Mouse (Mus musculus): Measurements from ENCODE around the gene Crebzf. TPM values are rescaled to one million over a fixed set of nuclear protein-coding genes. Genes with fewer than 3 reads are reported as not detected.

Crebzf gene
- 10 to 100 TPM; 20.0 to 30.5 TPM for total RNA-seq (2021)
- long read RNA-seq, experiment 1, transcript Crebzf-201 (1 exons, 3,376 nt), result major isoform, 18 of 42 reads
- long read RNA-seq, experiment 1, transcript Crebzf-205 (2 exons, 1,380 nt), result minor isoform, 15 of 42 reads
- long read RNA-seq, experiment 1, transcript Crebzf-207 (4 exons, 873 nt), result minor isoform, 5 of 42 reads
- long read RNA-seq, experiment 1, partial matches to known transcripts, result 0 of 42 reads
- long read RNA-seq, experiment 1, other reads (novel, unspliced or antisense), result 0 of 42 reads
- long read RNA-seq, experiment 2, transcript Crebzf-201 (1 exons, 3,376 nt), result major isoform, 9 of 18 reads
- long read RNA-seq, experiment 2, partial matches to known transcripts, result 1 of 18 reads
- long read RNA-seq, experiment 2, other reads (novel, unspliced or antisense), result 1 of 18 reads

- peak; percentile 92 for DNase-seq
These were observed at the start of gene Crebzf for GRCm38 (mm10) chr7:90442518-90443080. Gene Crebzf, plus strand, starts transcription at chr7:90442729.

- DNase-seq, result no peak
These were observed 47.5 kb upstream of the Crebzf start for GRCm38 (mm10) chr7:90395073-90395472.

GRCm38 (mm10) chr7:90395928-90396327 lies 46.6 kb upstream of the Crebzf start:
- no peak for DNase-seq

- peak; percentile 63 for DNase-seq
These were observed 32.6 kb upstream of the Crebzf start for GRCm38 (mm10) chr7:90409934-90410333.

- DNase-seq, result peak; percentile 71
These were observed 16.2 kb upstream of the Crebzf start, which contains the start of gene Ccdc89 for GRCm38 (mm10) chr7:90426020-90427001. Gene Ccdc89, plus strand, starts transcription at chr7:90426577.

- DNase-seq, result no peak
These were observed 15.5 kb upstream of the Crebzf start for GRCm38 (mm10) chr7:90427006-90427405.

GRCm38 (mm10) chr7:90432221-90432620 lies 10.3 kb upstream of the Crebzf start:
- no peak for DNase-seq

GRCm38 (mm10) chr7:90440044-90440443 lies 2.5 kb upstream of the Crebzf start:
- no peak for DNase-seq

DNA sequence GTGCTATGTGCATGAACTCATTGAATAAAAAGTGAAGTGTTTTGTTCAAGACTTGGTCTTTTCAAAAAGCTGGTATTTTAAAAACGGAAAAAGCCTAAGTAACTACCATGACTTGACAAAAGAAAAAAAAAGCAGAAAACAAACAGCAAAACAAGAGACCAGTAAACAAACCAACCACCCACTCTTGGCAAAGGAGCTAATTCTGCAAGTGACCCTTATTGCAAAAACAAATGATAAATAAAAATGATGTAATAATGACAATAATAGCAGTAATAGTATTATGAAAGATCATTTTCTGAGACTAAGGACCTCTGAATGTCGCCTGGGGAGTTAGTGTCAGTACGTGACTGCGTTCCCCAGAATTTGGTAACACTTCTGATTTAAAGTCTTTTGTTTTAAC lies 459 bp upstream of the Crebzf start:
- no peak for DNase-seq

DNA sequence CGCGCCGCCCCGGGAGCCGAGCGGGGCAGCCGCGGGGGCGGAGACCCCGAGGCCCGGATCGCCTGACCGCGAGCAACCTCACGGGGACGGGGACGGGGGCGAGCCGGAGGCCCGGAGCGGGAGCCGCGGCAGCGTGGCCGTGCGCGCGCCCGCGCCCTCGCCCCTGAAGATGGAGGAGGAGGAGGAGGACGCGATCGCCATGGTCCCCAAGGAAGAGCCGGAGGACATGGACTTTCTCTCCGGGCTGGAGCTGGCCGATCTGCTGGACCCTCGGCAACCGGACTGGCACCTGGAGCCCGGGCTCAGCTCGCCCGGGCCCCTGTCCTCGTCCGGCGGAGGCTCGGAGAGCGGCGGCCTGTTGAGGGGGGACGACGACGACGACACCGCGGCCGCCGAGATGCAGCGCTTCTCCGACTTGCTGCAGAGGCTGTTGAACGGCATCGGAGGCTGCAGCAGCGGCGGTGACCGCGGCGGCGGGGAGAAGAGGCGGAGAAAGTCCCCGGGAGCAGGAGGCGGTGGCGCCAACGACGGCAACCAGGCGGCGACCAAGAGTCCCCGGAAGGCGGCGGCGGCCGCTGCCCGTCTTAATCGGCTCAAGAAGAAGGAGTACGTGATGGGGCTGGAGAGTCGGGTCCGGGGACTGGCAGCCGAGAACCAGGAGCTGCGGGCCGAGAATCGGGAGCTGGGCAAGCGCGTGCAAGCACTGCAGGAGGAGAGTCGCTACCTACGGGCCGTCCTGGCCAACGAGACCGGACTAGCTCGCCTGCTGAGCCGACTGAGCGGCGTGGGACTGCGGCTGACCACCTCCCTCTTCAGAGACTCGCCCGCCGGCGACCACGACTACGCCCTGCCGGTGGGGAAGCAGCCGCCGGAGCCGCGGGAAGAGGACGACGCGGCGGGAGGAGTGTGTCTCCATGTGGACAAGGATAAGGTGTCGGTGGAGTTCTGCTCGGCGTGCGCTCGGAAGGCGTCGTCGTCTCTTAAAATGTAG lies 867 bp downstream of the Crebzf start:
- peak; percentile 75 for DNase-seq

- DNase-seq, result no peak
These were observed 1.7 kb downstream of the Crebzf start for GRCm38 (mm10) chr7:90444206-90444605.

DNA sequence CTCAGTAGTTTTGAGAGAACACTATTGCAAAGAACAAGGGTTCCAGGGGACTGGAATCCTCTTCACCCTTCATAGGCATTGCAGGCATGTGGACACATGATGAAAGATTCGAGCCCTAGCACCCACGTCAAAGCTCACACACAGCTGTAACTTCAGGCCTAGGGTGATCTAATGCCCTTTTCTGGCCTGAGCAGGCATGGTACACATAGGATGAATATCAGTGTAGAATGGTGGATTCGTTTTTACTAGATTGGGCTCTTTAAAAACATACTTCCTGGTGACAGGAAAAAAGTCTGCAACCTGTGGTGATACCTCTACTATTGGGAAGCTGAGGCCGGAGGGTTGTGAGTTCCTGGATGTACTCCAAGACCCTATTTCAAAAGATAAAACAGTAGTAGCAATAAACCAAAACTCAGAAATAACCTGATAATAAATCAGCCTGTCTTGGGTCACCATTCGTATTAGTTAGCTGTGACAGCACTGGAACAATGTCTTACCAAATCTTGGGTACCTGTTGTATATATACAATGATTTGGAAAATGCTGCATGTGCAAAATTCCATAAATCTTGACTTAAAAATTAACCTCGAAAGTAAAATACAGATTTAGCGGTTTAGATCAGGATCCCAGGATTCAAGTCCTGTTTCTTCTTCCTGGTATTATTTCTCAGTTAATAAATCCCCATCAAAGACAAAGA lies 13.8 kb downstream of the Crebzf start:
- no peak for DNase-seq

DNA sequence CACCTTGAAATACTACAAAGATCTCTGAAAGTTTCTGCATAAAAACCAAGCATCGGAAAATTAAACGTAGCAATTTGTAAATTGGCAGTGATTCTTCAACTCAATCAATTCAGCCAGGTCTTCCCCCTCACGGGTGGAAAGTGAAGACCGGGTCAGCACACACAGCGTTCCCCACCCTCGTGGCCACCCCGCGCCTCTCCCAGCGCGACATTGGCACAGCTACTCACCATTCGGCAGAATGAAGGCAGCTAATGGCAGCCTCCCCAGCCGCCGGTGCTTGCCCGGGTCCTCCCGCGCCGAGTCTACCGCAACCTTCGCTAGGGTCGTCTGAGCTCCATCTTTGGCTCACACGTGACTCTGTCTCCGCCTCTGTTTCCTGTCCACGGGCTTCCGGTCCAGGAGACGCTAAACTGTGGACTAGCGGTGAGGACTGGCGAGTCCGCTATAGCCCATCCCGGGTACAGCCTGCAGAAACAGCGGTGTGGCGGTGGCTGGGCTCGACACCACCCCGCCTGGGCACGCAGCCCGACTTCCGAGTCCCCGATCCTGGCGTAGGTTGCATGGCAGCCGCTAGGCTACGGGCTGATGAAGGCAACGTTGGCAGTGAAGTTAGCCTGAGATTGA lies 14.4 kb downstream of the Crebzf start, which contains the start of gene Tmem126a:
Gene Tmem126a (minus strand): TSS at position 385 of the 624 bp plus-strand sequence.
- peak; percentile 87 for DNase-seq

- DNase-seq, result no peak
These were observed 15.0 kb downstream of the Crebzf start for GRCm38 (mm10) chr7:90457517-90457916.

- DNase-seq, result peak; percentile 8
These were observed 17.8 kb downstream of the Crebzf start for GRCm38 (mm10) chr7:90460330-90460729.

GRCm38 (mm10) chr7:90460930-90461329 lies 18.4 kb downstream of the Crebzf start:
- peak; percentile 24 for DNase-seq

- no peak for DNase-seq
These were observed 18.9 kb downstream of the Crebzf start for GRCm38 (mm10) chr7:90461441-90461840.

DNA sequence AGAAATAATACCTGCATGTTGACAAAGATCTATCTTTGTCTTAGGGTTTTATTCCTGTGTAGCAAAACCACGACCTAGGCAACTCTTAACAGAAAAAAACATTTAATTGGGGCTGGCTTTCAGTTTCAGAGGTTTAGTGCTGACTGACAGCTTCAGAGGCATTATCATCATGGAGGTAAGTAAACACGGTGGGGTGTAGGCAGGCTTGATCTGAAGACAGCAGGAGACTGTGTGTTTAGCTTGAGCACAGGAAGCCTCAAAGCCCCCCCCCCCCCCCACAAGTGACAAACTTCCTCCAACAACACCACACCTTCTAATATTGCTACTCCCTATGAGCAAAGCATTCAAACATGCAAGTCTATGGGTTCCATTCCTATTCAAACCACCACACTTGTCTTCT lies 31.0 kb downstream of the Crebzf start:
- DNase-seq, result no peak

DNA sequence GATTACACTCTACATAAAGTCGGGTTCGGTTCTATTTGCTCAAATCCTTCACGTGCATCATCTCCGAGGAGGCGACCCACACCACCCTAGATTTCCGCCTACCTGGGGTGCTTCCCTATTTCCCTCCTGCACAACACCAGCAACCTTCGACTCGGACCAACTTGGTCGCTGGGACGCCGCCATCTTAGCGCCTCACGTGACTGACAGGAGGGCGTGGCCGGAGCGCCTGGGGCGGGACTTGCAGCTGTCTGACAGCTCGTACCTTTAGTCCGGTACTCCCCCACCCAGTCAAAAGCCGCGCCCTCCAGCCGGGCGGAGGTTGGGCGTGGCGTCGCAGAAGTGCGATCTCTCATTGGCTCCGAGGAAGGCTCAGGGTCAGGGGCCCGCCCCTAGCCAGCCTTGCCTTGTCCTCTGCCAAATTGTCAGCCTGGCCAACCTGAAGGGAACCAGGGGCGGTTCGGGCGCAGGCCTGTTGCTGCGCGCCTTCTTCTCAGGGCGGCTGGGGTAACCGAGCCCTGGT lies 33.3 kb downstream of the Crebzf start, which contains the start of gene Tmem126b:
Gene Tmem126b (minus strand): TSS at position 209 of the 520 bp plus-strand sequence.
- DNase-seq, result peak; percentile 98
